Mouse (Mus musculus): ENCODE results near the gene Mecom. TPM values are rescaled to one million over a fixed set of nuclear protein-coding genes. Genes with fewer than 3 reads are reported as not detected.

The Mecom gene
- polyA plus RNA-seq, 1 experiment from 2014 or later, result 10.3 TPM

- Histone ChIP-seq H3K27me3 (peaks cover 12% of the 10 kb centered on the region; the same call in 1 of the 2 replicates), H3K4me1 (peaks cover 19% of the 10 kb centered on the region), H3K4me2 (peak overlapping the region; percentile 51), H3K36me3 (no peaks in the 10 kb centered on the region), H3K27ac (no peak overlapping the region), H3K4me3 (no peak overlapping the region; the same call in 1 of the 2 replicates), H3K9ac (no peak overlapping the region), H3K9me3 (no peaks in the 10 kb centered on the region)
- 31% methylated on average over 4 of the region's 4 CpGs for WGBS
- ATAC-seq (ENCODE audit: insufficient number of reproducible peaks, insufficient read depth, low FRiP score, low TSS enrichment, low read depth), result no peak
Measured at GRCm38 (mm10) chr3:30104515-30105098, 443.2 kb downstream of the Mecom start.

DNA sequence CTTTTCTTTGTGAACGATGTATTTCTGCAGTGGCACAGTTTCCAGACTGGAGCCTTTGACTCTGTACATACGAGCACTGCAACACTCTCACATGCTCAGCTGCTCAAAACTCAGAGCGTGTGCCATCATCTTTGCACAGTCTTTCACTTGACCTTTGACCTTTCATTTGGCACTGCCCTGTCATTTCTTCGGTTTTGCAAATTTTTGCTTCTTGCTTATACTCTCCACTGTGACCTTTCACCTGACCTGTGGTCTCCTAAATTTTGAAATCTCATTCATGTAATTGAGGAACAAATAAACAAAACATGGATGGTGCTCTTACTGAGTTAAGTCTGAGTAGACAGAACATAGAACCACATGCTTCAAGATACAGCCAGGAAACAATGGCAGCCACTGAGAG lies 446.7 kb downstream of the Mecom start:
- ATAC-seq (ENCODE audit: insufficient number of reproducible peaks, insufficient read depth, low FRiP score, low TSS enrichment, low read depth), result no peak
- Histone ChIP-seq H3K27me3 (peaks cover 10% of the 10 kb centered on the region; the same call in 1 of the 2 replicates), H3K4me3 (no peak overlapping the region), H3K9ac (no peak overlapping the region), H3K27ac (no peak overlapping the region), H3K36me3 (no peaks in the 10 kb centered on the region), H3K4me2 (no peak overlapping the region), H3K9me3 (no peaks in the 10 kb centered on the region), H3K4me1 (peaks cover 15% of the 10 kb centered on the region)
- WGBS, result 58% methylated on average over 4 of the region's 4 CpGs

GRCm38 (mm10) chr3:30097713-30098112 lies 450.1 kb downstream of the Mecom start:
- H3K27ac ChIP-seq, result no peak overlapping the region
- no peak overlapping the region for H3K4me2 ChIP-seq
- no peak overlapping the region for H3K9ac ChIP-seq
- WGBS, result 56% methylated on average over 3 of the region's 3 CpGs
- no peak overlapping the region for H3K4me3 ChIP-seq
- H3K9me3 ChIP-seq, result no peaks in the 10 kb centered on the region
- ATAC-seq (ENCODE audit: insufficient number of reproducible peaks, insufficient read depth, low FRiP score, low TSS enrichment, low read depth), result no peak
- H3K4me1 ChIP-seq, result no peaks in the 10 kb centered on the region
- no peaks in the 10 kb centered on the region; the same call in 1 of the 2 replicates for H3K27me3 ChIP-seq
- no peaks in the 10 kb centered on the region for H3K36me3 ChIP-seq

- no peaks in the 10 kb centered on the region for H3K36me3 ChIP-seq
- H3K9me3 ChIP-seq, result no peaks in the 10 kb centered on the region
- H3K4me3 ChIP-seq, result no peak overlapping the region
- H3K4me1 ChIP-seq, result no peaks in the 10 kb centered on the region
- no peak overlapping the region for H3K27ac ChIP-seq
- no peak overlapping the region for H3K9ac ChIP-seq
- no peak overlapping the region for H3K4me2 ChIP-seq
- no peaks in the 10 kb centered on the region; the same call in 1 of the 2 replicates for H3K27me3 ChIP-seq
- no peak for ATAC-seq (ENCODE audit: insufficient number of reproducible peaks, insufficient read depth, low FRiP score, low TSS enrichment, low read depth)
- WGBS, result 60% methylated on average over 4 of the region's 4 CpGs
Measured at GRCm38 (mm10) chr3:30097129-30097528, 450.7 kb downstream of the Mecom start.

DNA sequence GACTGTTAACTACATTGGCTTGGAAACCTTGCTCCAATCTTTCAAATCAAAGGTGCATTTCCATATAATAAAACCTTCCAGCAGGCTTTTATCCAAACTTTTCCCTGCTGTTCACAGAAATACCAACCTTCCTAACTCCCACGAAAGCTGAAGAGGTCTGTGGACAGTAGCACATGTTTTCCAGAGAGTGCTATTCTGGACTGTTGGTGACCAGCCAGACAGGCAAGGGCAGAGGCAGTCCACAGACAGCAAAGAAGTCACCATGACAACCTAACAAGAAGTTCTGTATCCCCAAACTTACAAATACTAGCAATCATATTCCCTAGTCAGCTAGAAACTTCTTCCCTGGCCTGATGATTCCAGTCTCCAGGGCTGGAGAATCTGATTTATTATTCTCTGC lies 454.8 kb downstream of the Mecom start:
- ATAC-seq (ENCODE audit: insufficient number of reproducible peaks, insufficient read depth, low FRiP score, low TSS enrichment, low read depth), result no peak
- Histone ChIP-seq H3K9me3 (no peaks in the 10 kb centered on the region), H3K4me1 (no peaks in the 10 kb centered on the region), H3K4me2 (no peak overlapping the region), H3K36me3 (no peaks in the 10 kb centered on the region), H3K9ac (no peak overlapping the region), H3K4me3 (no peak overlapping the region), H3K27ac (no peak overlapping the region), H3K27me3 (no peaks in the 10 kb centered on the region; the same call in 1 of the 2 replicates)
- 80% methylated on average over 1 of the region's 1 CpGs for WGBS

DNA sequence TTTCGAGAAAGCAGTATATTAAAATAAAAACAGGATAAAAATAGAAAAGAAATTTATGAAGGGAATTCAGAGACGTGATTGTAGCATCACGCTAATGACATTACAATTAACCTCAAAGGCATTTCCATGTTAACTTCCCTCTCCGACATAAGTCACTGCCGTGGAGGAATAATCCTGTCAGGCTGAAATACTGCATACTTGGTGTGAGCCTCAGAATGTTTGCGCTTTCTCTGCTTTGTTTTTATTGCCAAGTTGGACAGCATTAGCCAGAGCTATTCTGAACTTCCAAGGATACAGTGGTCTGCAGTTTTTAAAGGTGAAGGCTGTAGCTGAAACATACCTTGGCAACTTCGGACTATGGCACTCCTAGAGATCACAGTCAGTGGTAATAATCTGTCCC lies 455.3 kb downstream of the Mecom start:
- no peak overlapping the region for H3K27ac ChIP-seq
- no peaks in the 10 kb centered on the region; the same call in 1 of the 2 replicates for H3K27me3 ChIP-seq
- ATAC-seq (ENCODE audit: insufficient number of reproducible peaks, insufficient read depth, low FRiP score, low TSS enrichment, low read depth), result no peak
- no peaks in the 10 kb centered on the region for H3K36me3 ChIP-seq
- H3K4me3 ChIP-seq, result no peak overlapping the region
- no peaks in the 10 kb centered on the region for H3K4me1 ChIP-seq
- no peak overlapping the region for H3K4me2 ChIP-seq
- 72% methylated on average over 7 of the region's 7 CpGs for WGBS
- H3K9me3 ChIP-seq, result no peaks in the 10 kb centered on the region
- no peak overlapping the region for H3K9ac ChIP-seq

DNA sequence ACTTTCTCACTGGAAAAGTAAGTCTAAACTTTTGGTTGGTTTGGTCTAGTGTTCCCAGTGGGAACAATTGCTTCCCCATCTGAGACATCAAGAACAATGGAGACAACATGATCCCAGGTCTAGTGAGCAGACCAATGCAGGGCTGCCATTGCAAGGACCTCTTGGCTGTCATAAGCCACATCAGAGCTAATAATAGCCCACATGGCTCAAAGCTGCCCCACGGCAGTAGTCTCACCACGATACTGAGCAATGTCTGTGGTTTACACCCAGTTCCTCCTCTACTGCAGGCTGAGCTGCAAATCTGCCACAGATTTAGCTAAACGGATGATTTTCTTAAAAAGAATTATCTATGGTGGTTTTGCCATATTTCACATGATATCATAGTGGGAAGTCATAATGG lies 455.9 kb downstream of the Mecom start:
- no peak for ATAC-seq (ENCODE audit: insufficient number of reproducible peaks, insufficient read depth, low FRiP score, low TSS enrichment, low read depth)
- Histone ChIP-seq H3K4me3 (no peak overlapping the region), H3K9me3 (no peaks in the 10 kb centered on the region), H3K9ac (no peak overlapping the region), H3K4me1 (no peaks in the 10 kb centered on the region), H3K27me3 (peaks cover 3% of the 10 kb centered on the region; the same call in 1 of the 2 replicates), H3K27ac (no peak overlapping the region), H3K36me3 (no peaks in the 10 kb centered on the region), H3K4me2 (no peak overlapping the region)
- WGBS, result 50% methylated on average over 3 of the region's 3 CpGs

GRCm38 (mm10) chr3:30091401-30091800 lies 456.4 kb downstream of the Mecom start:
- ATAC-seq (ENCODE audit: insufficient number of reproducible peaks, insufficient read depth, low FRiP score, low TSS enrichment, low read depth), result no peak
- H3K4me3 ChIP-seq, result no peak overlapping the region

GRCm38 (mm10) chr3:30086139-30086538 lies 461.7 kb downstream of the Mecom start:
- H3K9ac ChIP-seq, result no peak overlapping the region
- ATAC-seq (ENCODE audit: insufficient number of reproducible peaks, insufficient read depth, low FRiP score, low TSS enrichment, low read depth), result no peak
- H3K27me3 ChIP-seq, result peaks cover 9% of the 10 kb centered on the region; the same call in 1 of the 2 replicates
- H3K27ac ChIP-seq, result no peak overlapping the region
- no peaks in the 10 kb centered on the region for H3K4me1 ChIP-seq
- no peak overlapping the region for H3K4me3 ChIP-seq
- H3K4me2 ChIP-seq, result no peak overlapping the region
- WGBS, result 76% methylated on average over 6 of the region's 6 CpGs
- H3K36me3 ChIP-seq, result no peaks in the 10 kb centered on the region
- H3K9me3 ChIP-seq, result no peaks in the 10 kb centered on the region

More at GRCm38 (mm10) chr3:30091401-30091800, 456.4 kb downstream of the Mecom start:
- Histone ChIP-seq H3K36me3 (no peaks in the 10 kb centered on the region), H3K27me3 (peaks cover 4% of the 10 kb centered on the region; the same call in 1 of the 2 replicates), H3K4me2 (no peak overlapping the region), H3K9me3 (no peaks in the 10 kb centered on the region), H3K4me1 (no peaks in the 10 kb centered on the region), H3K27ac (no peak overlapping the region), H3K9ac (no peak overlapping the region)
- WGBS, result 78% methylated on average over 1 of the region's 1 CpGs

- ATAC-seq (ENCODE audit: insufficient number of reproducible peaks, insufficient read depth, low FRiP score, low TSS enrichment, low read depth), result no peak
- 71% methylated on average over 1 of the region's 1 CpGs for WGBS
- H3K27ac ChIP-seq, result no peak overlapping the region
- H3K4me3 ChIP-seq, result no peak overlapping the region
- H3K9ac ChIP-seq, result no peak overlapping the region
- H3K4me1 ChIP-seq, result no peaks in the 10 kb centered on the region
- no peaks in the 10 kb centered on the region for H3K9me3 ChIP-seq
- H3K36me3 ChIP-seq, result no peaks in the 10 kb centered on the region
- H3K4me2 ChIP-seq, result no peak overlapping the region
- H3K27me3 ChIP-seq, result peaks cover 9% of the 10 kb centered on the region; the same call in 1 of the 2 replicates
Measured at GRCm38 (mm10) chr3:30083842-30084241, 464.0 kb downstream of the Mecom start.

GRCm38 (mm10) chr3:30083268-30083667 lies 464.5 kb downstream of the Mecom start:
- H3K4me2 ChIP-seq, result no peak overlapping the region
- H3K27me3 ChIP-seq, result peaks cover 9% of the 10 kb centered on the region; the same call in 1 of the 2 replicates
- H3K4me3 ChIP-seq, result no peak overlapping the region
- H3K9ac ChIP-seq, result no peak overlapping the region
- H3K4me1 ChIP-seq, result no peaks in the 10 kb centered on the region
- no peak for ATAC-seq (ENCODE audit: insufficient number of reproducible peaks, insufficient read depth, low FRiP score, low TSS enrichment, low read depth)
- H3K9me3 ChIP-seq, result no peaks in the 10 kb centered on the region
- WGBS, result 84% methylated on average over 9 of the region's 9 CpGs
- H3K36me3 ChIP-seq, result no peaks in the 10 kb centered on the region
- H3K27ac ChIP-seq, result no peak overlapping the region

GRCm38 (mm10) chr3:30080827-30081226 lies 467.0 kb downstream of the Mecom start:
- Histone ChIP-seq H3K4me1 (no peaks in the 10 kb centered on the region), H3K27ac (no peak overlapping the region), H3K36me3 (no peaks in the 10 kb centered on the region), H3K27me3 (peaks cover 5% of the 10 kb centered on the region; the same call in 1 of the 2 replicates), H3K4me2 (no peak overlapping the region), H3K4me3 (no peak overlapping the region), H3K9me3 (no peaks in the 10 kb centered on the region), H3K9ac (no peak overlapping the region)
- WGBS, result 83% methylated on average over 7 of the region's 7 CpGs
- no peak for ATAC-seq (ENCODE audit: insufficient number of reproducible peaks, insufficient read depth, low FRiP score, low TSS enrichment, low read depth)

Measured in embryonic facial prominence, embryonic 13.5 days (tissue).